Mouse (Mus musculus): ENCODE measurements around the gene Daam1. TPM values are rescaled to one million over a fixed set of nuclear protein-coding genes. Genes with fewer than 3 reads are reported as not detected.

Daam1 gene
- total RNA-seq, 4 experiments from 2014 or later: 62.2 to 67.0 (median 64.0) TPM

DNA sequence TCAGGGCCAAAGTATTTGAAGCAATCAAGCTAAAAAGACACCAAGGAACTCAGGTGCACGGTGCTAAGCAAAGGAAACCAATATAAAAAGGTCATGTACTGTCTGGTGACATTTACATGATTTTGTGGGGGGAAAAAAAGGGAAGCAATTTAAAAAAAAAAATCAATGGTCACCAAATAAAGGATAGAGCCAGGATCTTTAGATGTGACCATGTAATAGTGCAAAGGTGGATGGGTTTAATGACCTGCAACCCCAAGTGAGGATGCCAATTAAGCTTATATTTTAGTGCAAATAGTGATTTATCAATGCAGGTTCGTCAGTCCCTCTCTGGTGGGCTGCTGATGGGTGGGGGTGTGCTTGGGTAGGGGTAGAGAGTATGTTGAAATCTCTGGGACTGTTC, 166.0 kb downstream of the Daam1 start:
- no peak for DNase-seq (ENCODE audit: low spot score in 2 of 2)

- no peak for DNase-seq (ENCODE audit: low spot score in 2 of 2)
These were observed 166.5 kb downstream of the Daam1 start for GRCm38 (mm10) chr12:71997364-71997763.

DNA sequence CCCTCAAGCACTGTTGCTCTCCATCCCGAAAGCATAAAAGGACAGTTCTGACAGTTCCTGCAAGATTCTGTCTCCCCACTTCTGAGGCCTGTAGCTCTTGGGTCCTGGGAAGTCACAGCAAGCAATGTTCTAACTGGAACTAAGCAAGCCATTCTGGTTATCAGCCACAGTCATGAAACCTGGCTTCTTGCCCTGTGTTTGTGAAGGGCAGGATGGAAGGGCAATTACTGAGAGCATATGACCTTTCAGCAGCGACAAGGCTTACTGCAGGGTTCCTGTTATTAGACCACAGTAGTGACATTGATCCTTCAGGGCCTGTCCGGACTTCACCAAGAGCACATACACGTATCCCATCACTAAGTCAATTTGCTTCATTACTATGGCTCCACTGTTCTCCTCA, 167.8 kb downstream of the Daam1 start:
- no peak for DNase-seq (ENCODE audit: low spot score in 2 of 2)

GRCm38 (mm10) chr12:71999671-72000070, 168.8 kb downstream of the Daam1 start:
- DNase-seq (ENCODE audit: low spot score in 2 of 2): no peak

- no peak for DNase-seq (ENCODE audit: low spot score in 2 of 2)
These were observed 170.9 kb downstream of the Daam1 start for GRCm38 (mm10) chr12:72001811-72002210.

GRCm38 (mm10) chr12:72005307-72005706, 174.4 kb downstream of the Daam1 start:
- DNase-seq (ENCODE audit: low spot score in 2 of 2): no peak

DNA sequence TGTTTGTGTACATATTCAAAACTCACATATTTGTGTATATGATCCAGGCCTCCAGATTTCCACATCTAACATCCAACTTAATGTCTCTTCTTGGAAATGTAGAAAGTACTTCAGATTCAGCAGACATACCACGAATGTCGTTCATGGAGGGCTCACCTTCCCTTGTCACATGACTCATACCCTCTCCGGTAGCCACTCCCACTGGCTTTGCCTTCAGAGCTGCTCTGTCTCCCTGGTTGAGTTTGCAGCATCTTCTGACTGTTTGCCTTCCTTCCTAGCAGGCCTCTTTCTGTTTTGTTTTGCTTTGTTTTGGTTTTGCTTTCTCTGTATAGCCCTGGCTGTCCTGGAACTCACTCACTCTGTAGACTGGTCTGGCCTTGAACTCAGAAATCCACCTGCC, 176.8 kb downstream of the Daam1 start:
- no peak for DNase-seq (ENCODE audit: low spot score in 2 of 2)

DNA sequence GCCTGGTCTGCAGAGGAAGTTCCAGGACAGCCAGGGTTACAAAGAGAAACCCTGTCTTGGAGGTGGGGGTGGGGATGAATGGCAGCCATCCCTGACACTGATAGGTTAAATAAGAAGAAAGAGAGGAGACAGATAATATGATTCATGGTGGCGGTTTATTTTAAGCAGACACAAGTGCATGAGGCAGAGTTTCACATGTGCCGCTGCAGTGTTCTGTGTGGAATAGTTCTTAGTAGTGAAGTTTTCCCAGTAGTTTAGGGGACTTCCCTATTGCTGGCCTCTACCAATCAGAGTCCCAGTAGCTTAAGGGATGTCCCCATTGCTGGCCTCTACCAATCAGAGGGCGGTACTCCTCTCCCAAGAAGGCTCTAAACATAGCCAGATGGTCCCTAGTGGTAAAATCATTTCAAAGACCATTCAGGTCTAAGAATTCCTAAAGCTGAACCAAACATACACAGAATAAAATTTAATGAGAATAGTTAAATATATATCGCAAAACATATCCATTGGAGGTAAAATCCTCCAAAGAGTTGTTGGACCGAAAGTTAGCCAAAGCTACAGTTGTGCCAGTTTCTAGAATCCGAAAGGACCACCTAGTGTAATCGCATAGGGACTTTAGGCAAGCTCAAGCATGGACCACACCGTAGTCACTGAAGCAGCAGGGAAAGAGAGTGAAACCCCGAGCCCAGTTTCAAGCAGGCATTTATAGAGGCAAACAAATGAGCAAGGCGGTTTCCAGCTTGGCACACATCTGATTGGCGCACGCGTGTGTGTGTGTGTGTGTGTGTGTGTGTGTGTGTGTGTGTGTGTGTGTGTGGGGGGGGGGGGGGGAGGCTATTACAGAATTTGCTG, 178.4 kb downstream of the Daam1 start:
- DNase-seq (ENCODE audit: low spot score in 2 of 2): no peak

- no peak for DNase-seq (ENCODE audit: low spot score in 2 of 2)
These were observed 180.5 kb downstream of the Daam1 start for GRCm38 (mm10) chr12:72011404-72011803.

- DNase-seq (ENCODE audit: low spot score in 2 of 2): no peak
These were observed 181.2 kb downstream of the Daam1 start for GRCm38 (mm10) chr12:72012126-72012525.

- no peak for DNase-seq (ENCODE audit: low spot score in 2 of 2)
These were observed 183.0 kb downstream of the Daam1 start for GRCm38 (mm10) chr12:72013711-72014354.

- no peak for DNase-seq (ENCODE audit: low spot score in 2 of 2)
These were observed 183.5 kb downstream of the Daam1 start for GRCm38 (mm10) chr12:72014355-72014776.

DNA sequence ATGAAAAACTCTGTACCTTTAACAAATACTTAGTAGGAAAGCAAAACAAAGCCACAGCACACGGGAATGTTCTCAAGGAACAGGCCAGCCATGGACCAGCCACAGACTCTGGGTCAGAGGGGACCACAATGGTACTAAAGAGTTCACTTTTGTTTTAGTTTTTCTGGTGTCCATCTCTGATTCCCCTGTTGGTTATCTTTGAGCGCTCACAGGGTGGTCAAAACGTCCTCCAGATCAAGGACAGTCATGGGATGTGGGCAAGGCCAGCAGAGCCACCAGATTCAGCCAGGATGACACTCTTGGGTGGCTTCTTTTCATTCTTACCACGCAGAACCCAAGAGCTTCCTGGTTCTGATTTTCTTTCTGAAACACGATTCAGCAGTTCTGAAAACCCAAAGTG, 184.4 kb downstream of the Daam1 start:
- DNase-seq (ENCODE audit: low spot score in 2 of 2): no peak

- DNase-seq (ENCODE audit: low spot score in 2 of 2): no peak
These were observed 189.4 kb downstream of the Daam1 start for GRCm38 (mm10) chr12:72020285-72020684.

GRCm38 (mm10) chr12:72021543-72021942, 190.7 kb downstream of the Daam1 start:
- no peak for DNase-seq (ENCODE audit: low spot score in 2 of 2)

DNA sequence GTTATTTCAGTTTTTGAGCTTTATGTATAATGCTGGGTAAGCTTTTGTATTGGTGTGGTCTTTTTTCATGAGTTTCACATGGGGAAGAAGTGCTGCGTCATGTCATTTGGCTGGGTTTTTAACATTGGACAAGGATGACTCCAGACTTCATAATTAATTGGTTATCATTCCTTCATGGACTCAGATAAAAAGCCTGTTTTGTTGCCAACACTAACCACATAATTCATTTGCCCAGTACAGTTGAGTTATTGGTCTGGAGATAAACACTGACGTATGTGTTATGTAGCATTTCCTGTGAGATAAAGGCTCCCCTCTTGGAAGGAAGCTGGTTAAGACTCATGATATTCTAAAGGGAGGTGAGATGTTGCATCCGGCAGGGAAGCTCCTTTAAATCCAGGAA, 191.9 kb downstream of the Daam1 start:
- DNase-seq (ENCODE audit: low spot score in 2 of 2): no peak

DNA sequence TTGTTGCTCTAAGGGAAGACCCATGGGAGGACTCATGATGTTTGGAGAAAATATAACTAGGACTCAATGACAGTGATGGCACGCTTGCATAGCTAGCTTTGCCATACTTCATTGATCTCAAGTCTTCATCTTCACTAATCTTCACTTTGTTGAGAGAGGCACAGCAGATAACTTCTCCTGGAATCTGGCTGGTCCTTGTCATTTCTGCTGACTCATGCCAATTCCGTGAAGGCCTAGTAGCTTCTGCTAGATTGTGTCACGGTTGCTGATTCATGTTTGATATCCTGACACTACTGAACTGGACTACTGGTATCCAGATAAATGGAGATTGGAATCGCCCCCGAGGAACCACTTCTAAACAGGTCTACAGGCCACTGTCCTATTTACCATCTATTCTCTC, 192.7 kb downstream of the Daam1 start:
- no peak for DNase-seq (ENCODE audit: low spot score in 2 of 2)

- no peak for DNase-seq (ENCODE audit: low spot score in 2 of 2)
These were observed 194.5 kb downstream of the Daam1 start for GRCm38 (mm10) chr12:72025275-72025795.

- DNase-seq (ENCODE audit: low spot score in 2 of 2): no peak
These were observed 200.3 kb downstream of the Daam1 start for GRCm38 (mm10) chr12:72031171-72031570.

- DNase-seq (ENCODE audit: low spot score in 2 of 2): no peak
These were observed 200.9 kb downstream of the Daam1 start for GRCm38 (mm10) chr12:72031794-72032193.

DNA sequence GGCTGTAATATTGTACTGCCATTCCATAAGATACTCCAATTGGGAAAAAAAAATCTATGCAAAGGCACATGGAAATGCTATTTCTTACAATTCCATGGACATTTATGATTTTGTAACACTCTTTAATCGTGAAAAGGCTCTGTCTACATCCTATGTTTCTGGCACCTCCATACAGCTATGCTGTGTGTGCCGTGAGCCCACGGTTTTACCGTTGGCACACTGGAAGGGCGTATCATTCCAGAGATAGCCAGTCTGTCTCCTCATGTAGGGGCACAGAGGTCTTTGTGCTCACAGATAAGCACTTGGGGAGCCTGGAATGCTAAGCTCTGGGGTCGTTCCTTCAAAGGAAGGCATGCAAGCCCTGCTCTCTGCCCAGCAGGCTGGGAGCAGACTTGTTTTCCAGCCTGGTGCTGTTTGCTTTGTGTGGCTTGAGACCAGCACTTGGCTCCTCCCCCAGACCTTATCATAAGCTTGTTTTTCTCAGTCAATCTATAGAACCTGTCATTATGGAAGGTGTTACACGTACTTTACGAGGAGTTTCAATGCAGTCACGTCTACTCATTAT, 205.3 kb downstream of the Daam1 start:
- DNase-seq (ENCODE audit: low spot score in 2 of 2): no peak

GRCm38 (mm10) chr12:72037049-72037448, 206.2 kb downstream of the Daam1 start:
- no peak for DNase-seq (ENCODE audit: low spot score in 2 of 2)
